Mouse (Mus musculus) left cerebral cortex, adult 2 months (tissue): Measurements from ENCODE around the gene Klhl9. TPM values are rescaled to one million over a fixed set of nuclear protein-coding genes. Genes with fewer than 3 reads are reported as not detected.
"Not testable (repeated sequence)": the region's sequence is repeated elsewhere in the genome, so short reads cannot be mapped to it uniquely, and the experiment has no call there.

Experiments
- DNase-seq, 2 experiments: peaks; one replicate each; pipeline ENCODE4 v3.0.0; 2021 to 2022; ENCODE audit warnings: low spot score in 2 of 2, mixed read lengths in 1 of 2; ENCODE audit errors: extremely low spot score in 1 of 2
- H3K27ac ChIP-seq: fragments of 200-600 bp; 2 replicates; pipeline ENCODE4 v1.8.1; 2022
- H3K4me3 ChIP-seq: fragments of 200-600 bp; 2 replicates; pipeline ENCODE4 v1.8.1; 2022
- CTCF ChIP-seq: fragments of 200-600 bp; IDR thresholded peaks from 2 replicates; pipeline ENCODE4 v1.8.1; 2022; ENCODE audit warnings: antibody characterized with exemption, mild to moderate bottlenecking, moderate library complexity
- intact Hi-C: fragments of 180-260 bp; cut with DNase I; formaldehyde crosslinking; loops from one replicate; pipeline ENCODE4 v1.15.1; 2025
- long read RNA-seq, 2 experiments: library from polyadenylated mRNA; stranded (forward); transcript quantifications; one replicate each; pipeline ENCODE4 v2.0.0; 2021; ENCODE audit warnings: borderline mapping rate in 2 of 2
- total RNA-seq, 2 experiments: library from RNA; stranded (reverse); gene quantifications; 2 replicates each; pipeline ENCODE4 v1.2.3; 2021

Klhl9 gene
- 10 to 100 TPM; 96.7 to 97.8 TPM for total RNA-seq
- long read RNA-seq, experiment 1, full-length matches to known transcripts = 69 of 69 reads
- long read RNA-seq, experiment 1, partial matches to known transcripts = 0 of 69 reads
- long read RNA-seq, experiment 1, other reads (novel, unspliced or antisense) = 0 of 69 reads
- long read RNA-seq, experiment 2, full-length matches to known transcripts = 59 of 59 reads
- long read RNA-seq, experiment 2, partial matches to known transcripts = 0 of 59 reads
- long read RNA-seq, experiment 2, other reads (novel, unspliced or antisense) = 0 of 59 reads

GRCm38 (mm10) chr4:88721791-88722721, at the start of gene Klhl9, which contains the start of gene Gm26566:
Gene Klhl9, minus strand, starts transcription at chr4:88722465.
Gene Gm26566, plus strand, starts transcription at chr4:88721805.
- intact Hi-C loops = no loop called here
- no peak for TF ChIP-seq CTCF
- peak within 1 kb of the TSS; percentile 99 for H3K4me3 ChIP-seq
- peak within 1 kb of the TSS; percentile 99 for H3K27ac ChIP-seq
- DNase-seq = peak; percentile 88 to 89

DNA sequence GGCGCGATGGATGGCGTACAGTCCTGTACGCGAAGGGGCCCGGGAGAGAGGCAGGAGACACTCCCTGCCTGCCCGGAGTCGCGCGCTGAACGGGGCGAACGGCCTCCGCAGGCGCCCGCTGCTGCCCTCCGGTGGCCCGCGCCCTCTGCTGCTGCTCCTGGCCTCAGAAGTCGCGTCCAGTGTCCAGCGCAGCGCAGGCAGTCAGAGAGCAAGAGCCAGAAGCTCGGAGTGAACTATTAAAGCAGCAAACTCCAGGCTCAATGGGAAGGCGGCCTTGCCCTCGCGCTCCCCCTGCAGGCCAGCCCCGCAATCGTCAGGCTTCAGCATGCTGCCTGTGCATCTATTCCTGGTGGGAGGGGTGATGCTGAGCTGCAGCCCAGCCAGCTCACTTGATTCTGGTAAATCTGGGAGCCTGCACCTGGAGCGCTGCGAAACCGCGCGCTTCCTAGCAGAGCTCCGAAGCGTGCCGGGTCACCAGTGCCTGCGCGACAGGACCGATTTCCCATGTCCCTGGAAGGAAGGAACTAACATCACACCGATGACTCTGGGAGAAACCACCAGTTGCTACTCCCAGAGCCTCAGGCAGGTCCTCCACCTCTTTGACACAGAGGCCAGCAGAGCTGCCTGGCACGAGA, 41.2 kb upstream of the Klhl9 start:
- peak in 1 of 2 experiments; percentile 22 for DNase-seq
- intact Hi-C loops, H3K4me3 ChIP-seq, H3K27ac ChIP-seq: not testable (repeated sequence)
- peak; percentile 53 for TF ChIP-seq CTCF

DNA sequence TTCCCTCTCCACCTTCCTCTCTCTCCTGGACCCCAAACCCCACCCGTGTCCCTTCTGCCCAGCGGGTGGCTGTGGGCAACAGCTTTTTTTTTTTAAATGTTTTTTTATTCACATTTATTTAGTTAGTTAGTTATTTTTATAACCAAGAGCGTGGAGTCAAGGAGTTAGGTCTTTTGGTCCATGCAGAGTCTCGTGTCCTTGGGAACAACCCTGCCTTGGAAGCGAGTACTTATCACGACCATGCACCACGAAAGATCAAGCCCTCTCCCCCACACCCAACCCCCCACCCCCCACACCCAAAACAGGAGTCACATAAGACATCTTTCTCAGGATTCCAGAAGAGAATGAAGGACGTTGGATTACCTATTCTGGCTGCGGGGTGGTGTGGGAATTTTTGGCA, 40.1 kb upstream of the Klhl9 start:
- intact Hi-C loops, H3K27ac ChIP-seq, H3K4me3 ChIP-seq, DNase-seq: not testable (repeated sequence)

DNA sequence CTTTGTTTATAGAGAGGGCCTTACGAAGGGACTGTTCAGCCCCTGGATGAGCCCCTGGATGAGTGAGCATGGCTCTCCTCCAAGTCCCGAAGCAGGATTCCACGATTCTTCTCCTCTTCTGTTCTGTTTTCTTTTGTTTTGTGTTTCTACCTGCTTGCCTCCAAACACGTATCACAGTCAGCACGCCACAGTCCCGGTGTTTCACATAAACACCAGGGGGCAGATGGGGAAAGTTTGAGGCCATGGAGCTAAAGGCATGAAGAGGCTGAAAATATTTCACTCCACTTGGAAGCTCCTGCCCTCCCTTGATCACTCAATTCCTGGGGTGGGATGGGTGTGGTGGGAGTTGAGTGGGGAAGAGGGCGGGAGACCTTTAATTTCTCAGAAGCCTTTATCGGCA, 39.5 kb upstream of the Klhl9 start:
- intact Hi-C loops, H3K4me3 ChIP-seq, H3K27ac ChIP-seq: not testable (repeated sequence)
- peak; percentile 69 to 72 for DNase-seq
- TF ChIP-seq CTCF = peak; percentile 12

GRCm38 (mm10) chr4:88760431-88760830, 38.2 kb upstream of the Klhl9 start:
- intact Hi-C loops, H3K27ac ChIP-seq: not testable (repeated sequence)
- DNase-seq = peak in 1 of 2 experiments; percentile 51
- peak; percentile 54 for TF ChIP-seq CTCF
- H3K4me3 ChIP-seq = peak overlapping the region; percentile 19; the same call in 1 of the 2 replicates

DNA sequence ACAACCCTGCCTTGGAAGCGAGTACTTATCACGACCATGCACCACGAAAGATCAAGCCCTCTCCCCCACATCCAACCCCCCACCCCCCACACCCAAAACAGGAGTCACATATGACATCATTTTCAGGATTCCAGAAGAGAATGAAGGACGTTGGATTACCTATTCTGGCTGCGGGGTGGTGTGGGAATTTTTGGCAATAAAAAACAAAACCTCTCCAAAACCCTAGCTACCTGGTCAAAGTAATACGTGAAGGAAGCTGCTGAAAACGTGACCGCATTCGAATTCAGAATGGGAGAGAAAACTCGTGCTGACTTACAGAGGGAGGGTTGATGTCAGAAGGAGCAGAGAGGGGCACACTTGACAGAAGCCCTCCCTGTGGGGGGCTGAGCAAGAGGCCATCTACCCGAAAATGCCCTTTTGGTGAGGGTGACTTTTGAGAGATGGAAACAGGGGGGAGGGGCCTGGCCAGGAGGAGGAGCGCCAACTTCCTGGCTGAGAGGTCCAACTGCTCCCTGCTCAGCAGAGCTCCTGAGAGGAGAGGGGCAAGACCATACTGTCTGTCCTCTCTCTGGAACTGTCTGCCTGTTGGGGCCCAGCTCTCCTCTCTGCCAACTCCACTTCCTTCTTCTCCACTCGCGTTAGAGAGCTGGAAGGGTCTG, 37.5 kb upstream of the Klhl9 start, which contains the start of gene Gm13283:
Gene Gm13283, plus strand, starts transcription at position 510 of the 659 bp plus-strand sequence.
- intact Hi-C loops = not testable (repeated sequence)
- H3K4me3 ChIP-seq = peak within 1 kb of the TSS; percentile 19; the same call in 1 of the 2 replicates

GRCm38 (mm10) chr4:88758751-88759150, 36.5 kb upstream of the Klhl9 start:
- DNase-seq, intact Hi-C loops, H3K4me3 ChIP-seq, H3K27ac ChIP-seq: not testable (repeated sequence)

More for the DNA sequence above, 37.5 kb upstream of the Klhl9 start, which contains the start of gene Gm13283:
- not testable (repeated sequence) for H3K27ac ChIP-seq
- DNase-seq = peak in 1 of 2 experiments; percentile 23

GRCm38 (mm10) chr4:88757628-88758031, 35.4 kb upstream of the Klhl9 start:
- H3K27ac ChIP-seq, intact Hi-C loops: not testable (repeated sequence)
- H3K4me3 ChIP-seq = peak overlapping the region; percentile 42
- DNase-seq = peak; percentile 90 to 92
- TF ChIP-seq CTCF = peak; percentile 66

DNA sequence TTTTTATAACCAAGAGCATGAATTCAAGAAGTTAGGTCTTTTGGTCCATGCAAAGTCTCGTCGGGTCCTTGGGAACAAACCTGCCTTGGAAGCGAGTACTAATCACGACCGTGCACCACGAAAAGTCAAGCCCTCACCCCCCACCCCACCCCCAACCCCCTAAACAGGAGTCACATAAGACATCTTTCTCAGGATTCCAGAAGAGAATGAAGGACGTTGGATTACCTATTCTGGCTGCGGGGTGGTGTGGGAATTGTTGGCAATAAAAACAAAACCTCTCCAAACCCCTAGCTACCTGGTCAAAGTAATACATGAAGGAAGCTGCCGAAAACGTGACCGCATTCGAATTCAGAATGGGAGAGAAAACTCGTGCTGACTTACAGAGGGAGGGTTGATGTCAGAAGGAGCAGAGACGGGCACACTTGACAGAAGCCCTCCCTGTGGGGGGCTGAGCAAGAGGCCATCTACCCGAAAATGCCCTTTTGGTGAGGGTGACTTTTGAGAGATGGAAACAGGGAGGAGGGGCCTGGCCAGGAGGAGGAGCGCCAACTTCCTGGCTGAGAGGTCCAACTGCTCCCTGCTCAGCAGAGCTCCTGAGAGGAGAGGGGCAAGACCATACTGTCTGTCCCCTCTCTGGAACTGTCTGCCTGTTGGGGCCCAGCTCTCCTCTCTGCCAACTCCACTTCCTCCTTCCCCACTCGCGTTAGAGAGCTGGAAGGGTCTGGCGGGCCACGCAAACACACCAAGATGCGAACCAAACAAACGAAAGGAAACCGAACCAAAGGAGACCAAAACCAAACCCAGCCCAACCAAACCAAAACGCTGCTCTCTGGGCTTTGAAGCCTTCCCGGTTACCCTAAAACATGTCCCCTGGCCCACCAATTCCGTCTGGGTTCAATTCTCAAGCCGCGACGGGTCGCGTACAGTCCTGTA, 34.6 kb upstream of the Klhl9 start:
- DNase-seq, intact Hi-C loops: not testable (repeated sequence)
- Histone ChIP-seq H3K4me3 (peak overlapping the region; percentile 42), H3K27ac (0 out of 2 replicates have a peak overlapping the region, but pooled peaks have one; percentile 37)

GRCm38 (mm10) chr4:88754818-88755340, 32.6 kb upstream of the Klhl9 start, which contains the start of gene Gm13271:
Gene Gm13271, plus strand, starts transcription at chr4:88754868.
- H3K27ac ChIP-seq, intact Hi-C loops: not testable (repeated sequence)
- peak; percentile 24 for TF ChIP-seq CTCF

More at GRCm38 (mm10) chr4:88754818-88755340, 32.6 kb upstream of the Klhl9 start, which contains the start of gene Gm13271:
- H3K4me3 ChIP-seq = not testable (repeated sequence)
- peak; percentile 72 to 76 for DNase-seq
